Mouse (Mus musculus) cortical plate, adult 2 months (tissue): ENCODE results near the gene Abca2. TPM values are rescaled to one million over a fixed set of nuclear protein-coding genes. Genes with fewer than 3 reads are reported as not detected.

Experiments
- H3K27ac ChIP-seq: fragments of 200-500 bp; 2 replicates; pipeline ENCODE4 v1.5.1; 2012; ENCODE audit warnings: low read length, control low read depth, inconsistent platforms; ENCODE audit not compliant: insufficient read depth
- H3K4me1 ChIP-seq: fragments of 200-500 bp; 2 replicates; pipeline ENCODE4 v1.6.1; 2011; ENCODE audit warnings: low read length; ENCODE audit not compliant: control insufficient read depth, insufficient read depth
- H3K4me3 ChIP-seq: fragments of 200-500 bp; 2 replicates; pipeline ENCODE4 v1.5.1; 2011; ENCODE audit warnings: mild to moderate bottlenecking, low read length, control low read depth; ENCODE audit not compliant: insufficient read depth
- CTCF ChIP-seq: fragments of 200-500 bp; IDR thresholded peaks from 2 replicates; pipeline ENCODE4 v1.5.1; 2011; ENCODE audit warnings: mild to moderate bottlenecking, control low read depth, low read length; ENCODE audit not compliant: insufficient read depth; ENCODE audit errors: extremely low read depth
- POLR2A ChIP-seq: fragments of 200-500 bp; IDR thresholded peaks from 2 replicates; pipeline ENCODE4 v1.6.1; 2011; ENCODE audit warnings: mild to moderate bottlenecking, low read length, control low read depth; ENCODE audit not compliant: insufficient read depth; ENCODE audit errors: extremely low read depth
- polyA plus RNA-seq: library from polyadenylated mRNA; depleted of rRNA; stranded (reverse); fragments of >200 nt; gene quantifications from 2 replicates; pipeline ENCODE4 v1.2.3, GENCODE M21; 2012

Abca2 gene
- polyA plus RNA-seq, 1 experiment, result 109 TPM

- peak within 1 kb of the TSS; percentile 5 for H3K4me3 ChIP-seq
- peak within 1 kb of the TSS; percentile 66 for H3K27ac ChIP-seq
- TF ChIP-seq CTCF (no peak), POLR2A (no peak)
- H3K4me1 ChIP-seq, result no peaks in the 10 kb centered on the region; the same call in 1 of the 2 replicates
These were observed 41.5 kb downstream of the Abca2 start, which contains the start of gene Ptgds for GRCm38 (mm10) chr2:25469969-25470368. TSS of gene Ptgds (minus strand) at chr2:25470046.

- no peak for TF ChIP-seq CTCF
- no peak for TF ChIP-seq POLR2A
- H3K4me1 ChIP-seq, result no peaks in the 10 kb centered on the region; the same call in 1 of the 2 replicates
- H3K27ac ChIP-seq, result no peak overlapping the region
- no peak overlapping the region for H3K4me3 ChIP-seq
These were observed 44.0 kb downstream of the Abca2 start for GRCm38 (mm10) chr2:25472550-25472949.

- Histone ChIP-seq H3K4me1 (peaks cover 4% of the 10 kb centered on the region; the same call in 1 of the 2 replicates), H3K4me3 (no peak overlapping the region), H3K27ac (no peak overlapping the region)
- TF ChIP-seq CTCF (no peak), POLR2A (no peak)
These were observed 49.0 kb downstream of the Abca2 start for GRCm38 (mm10) chr2:25477541-25477940.

GRCm38 (mm10) chr2:25477967-25478675 lies 49.6 kb downstream of the Abca2 start:
- peak overlapping the region; percentile 58; the same call in 1 of the 2 replicates for H3K27ac ChIP-seq
- TF ChIP-seq CTCF, result no peak
- no peak for TF ChIP-seq POLR2A
- H3K4me3 ChIP-seq, result no peak overlapping the region
- peaks cover 4% of the 10 kb centered on the region; the same call in 1 of the 2 replicates for H3K4me1 ChIP-seq

- Histone ChIP-seq H3K27ac (peak overlapping the region; percentile 52; the same call in 1 of the 2 replicates), H3K4me3 (no peak overlapping the region), H3K4me1 (peaks cover 4% of the 10 kb centered on the region; the same call in 1 of the 2 replicates)
- no peak for TF ChIP-seq POLR2A
- TF ChIP-seq CTCF, result no peak
These were observed 51.2 kb downstream of the Abca2 start for GRCm38 (mm10) chr2:25479551-25480311.

GRCm38 (mm10) chr2:25480541-25480940 lies 52.0 kb downstream of the Abca2 start:
- no peak for TF ChIP-seq CTCF
- TF ChIP-seq POLR2A, result no peak
- H3K4me3 ChIP-seq, result no peak overlapping the region
- no peak overlapping the region for H3K27ac ChIP-seq
- peaks cover 4% of the 10 kb centered on the region; the same call in 1 of the 2 replicates for H3K4me1 ChIP-seq

GRCm38 (mm10) chr2:25482969-25483368 lies 54.5 kb downstream of the Abca2 start:
- TF ChIP-seq POLR2A (no peak), CTCF (peak; percentile 46)
- Histone ChIP-seq H3K27ac (no peak overlapping the region), H3K4me1 (peaks cover 4% of the 10 kb centered on the region; the same call in 1 of the 2 replicates), H3K4me3 (no peak overlapping the region)

GRCm38 (mm10) chr2:25484901-25485647 lies 56.6 kb downstream of the Abca2 start:
- Histone ChIP-seq H3K27ac (no peak overlapping the region), H3K4me1 (no peaks in the 10 kb centered on the region), H3K4me3 (no peak overlapping the region)
- TF ChIP-seq CTCF (no peak), POLR2A (no peak)
